Mouse (Mus musculus) heart, adult 18-20 months (tissue): ENCODE measurements around the gene Rdh1. TPM values are rescaled to one million over a fixed set of nuclear protein-coding genes. Genes with fewer than 3 reads are reported as not detected.

ENCODE experiments used
- DNase-seq, 2 experiments: peaks; one replicate each; pipeline ENCODE4 v3.0.0; 2021 to 2022; ENCODE audit warnings: mixed read lengths in 1 of 2
- long read RNA-seq, 2 experiments: library from polyadenylated mRNA; stranded (forward); transcript quantifications; one replicate each; pipeline ENCODE4 v2.0.0; 2021
- total RNA-seq, 2 experiments: library from RNA; stranded (reverse); gene quantifications; 2 replicates each; pipeline ENCODE4 v1.2.3; 2021

The Rdh1 gene
- total RNA-seq = under 1 TPM; 0.07 to 0.10 TPM
- long read RNA-seq, experiment 1 = 0 reads
- long read RNA-seq, experiment 2 = 0 reads

- DNase-seq = no peak
Measured at GRCm38 (mm10) chr10:127759181-127760110, at the start of gene Rdh1, which contains the start of gene Rdh16f1. Rdh1 (plus strand) TSS chr10:127759721. Rdh16f1 (plus strand) TSS chr10:127759787.

GRCm38 (mm10) chr10:127710331-127710730 is 49.2 kb upstream of the Rdh1 start:
- DNase-seq = no peak

GRCm38 (mm10) chr10:127712736-127713135 is 46.8 kb upstream of the Rdh1 start:
- no peak for DNase-seq

- peak; percentile 22 to 51 for DNase-seq
Measured at GRCm38 (mm10) chr10:127721671-127722418, 37.7 kb upstream of the Rdh1 start.

- no peak for DNase-seq
Measured at GRCm38 (mm10) chr10:127724178-127724577, 35.3 kb upstream of the Rdh1 start, which contains the start of gene Tac2. Tac2 (plus strand) TSS chr10:127724478.

- DNase-seq = no peak
Measured at GRCm38 (mm10) chr10:127725136-127725535, 34.4 kb upstream of the Rdh1 start.

- no peak for DNase-seq
Measured at GRCm38 (mm10) chr10:127728437-127728836, 31.1 kb upstream of the Rdh1 start.

- no peak for DNase-seq
Measured at GRCm38 (mm10) chr10:127730285-127730932, 29.1 kb upstream of the Rdh1 start.

GRCm38 (mm10) chr10:127730933-127731310 is 28.6 kb upstream of the Rdh1 start:
- DNase-seq = no peak

- no peak for DNase-seq
Measured at GRCm38 (mm10) chr10:127731397-127731796, 28.1 kb upstream of the Rdh1 start.

GRCm38 (mm10) chr10:127734434-127734833 is 25.1 kb upstream of the Rdh1 start:
- DNase-seq = no peak

GRCm38 (mm10) chr10:127736266-127736665 is 23.3 kb upstream of the Rdh1 start:
- DNase-seq = no peak

- no peak for DNase-seq
Measured at GRCm38 (mm10) chr10:127736916-127737315, 22.6 kb upstream of the Rdh1 start.

- no peak for DNase-seq
Measured at GRCm38 (mm10) chr10:127737552-127737951, 22.0 kb upstream of the Rdh1 start.

GRCm38 (mm10) chr10:127738151-127738882 is 21.2 kb upstream of the Rdh1 start:
- peak; percentile 49 to 67 for DNase-seq

- DNase-seq = peak; percentile 82 to 84
Measured at GRCm38 (mm10) chr10:127739083-127739660, 20.3 kb upstream of the Rdh1 start, which contains the start of gene Zbtb39. Zbtb39 (plus strand) TSS chr10:127739538.

- peak in 1 of 2 experiments; percentile 48 for DNase-seq
Measured at GRCm38 (mm10) chr10:127739661-127740161, 19.8 kb upstream of the Rdh1 start.

- peak in 1 of 2 experiments; percentile 67 for DNase-seq
Measured at GRCm38 (mm10) chr10:127744661-127745060, 14.9 kb upstream of the Rdh1 start.

GRCm38 (mm10) chr10:127745886-127746285 is 13.6 kb upstream of the Rdh1 start:
- no peak for DNase-seq

- DNase-seq = no peak
Measured at GRCm38 (mm10) chr10:127747254-127747653, 12.3 kb upstream of the Rdh1 start.
